Mouse (Mus musculus): ENCODE results near the gene Ak8. TPM values are rescaled to one million over a fixed set of nuclear protein-coding genes. Genes with fewer than 3 reads are reported as not detected.

The Ak8 gene
- 0.41 and 0.58 TPM in 2 replicates for polyA plus RNA-seq (2016; fragmentation: Nextera tagmentation; extraction: Ambion mirVana)

- Histone ChIP-seq H3K27ac (peak within 1 kb of the TSS; percentile 76), H3K36me3 (no peaks in the 10 kb centered on the region), H3K9me3 (replicated peaks) (no peaks in the 10 kb centered on the region), H3K27me3 (ENCODE audit: low read depth, poor library complexity, severe bottlenecking) (peaks cover 21% of the 10 kb centered on the region; the same call in 1 of the 2 replicates), H3K4me3 (peak within 1 kb of the TSS; percentile 58), H3K4me1 (peaks cover 40% of the 10 kb centered on the region)
- DNase-seq (ENCODE audit: low spot score): peak; percentile 92
- WGBS: 1% methylated on average over 53 of the region's 53 CpGs
Observed at GRCm38 (mm10) chr2:28699361-28700335, at the start of gene Ak8, which contains the start of gene Spaca9. TSS of gene Ak8 (plus strand) at chr2:28700164. TSS of gene Spaca9 (minus strand) at chr2:28699727.

- Histone ChIP-seq H3K9me3 (replicated peaks) (no peaks in the 10 kb centered on the region), H3K27ac (no peak overlapping the region), H3K36me3 (peaks cover 14% of the 10 kb centered on the region), H3K27me3 (ENCODE audit: low read depth, poor library complexity, severe bottlenecking) (no peaks in the 10 kb centered on the region), H3K4me3 (no peak overlapping the region), H3K4me1 (no peaks in the 10 kb centered on the region)
- no peak for DNase-seq (ENCODE audit: low spot score)
Observed at GRCm38 (mm10) chr2:28650526-28650925, 49.4 kb upstream of the Ak8 start.

DNA sequence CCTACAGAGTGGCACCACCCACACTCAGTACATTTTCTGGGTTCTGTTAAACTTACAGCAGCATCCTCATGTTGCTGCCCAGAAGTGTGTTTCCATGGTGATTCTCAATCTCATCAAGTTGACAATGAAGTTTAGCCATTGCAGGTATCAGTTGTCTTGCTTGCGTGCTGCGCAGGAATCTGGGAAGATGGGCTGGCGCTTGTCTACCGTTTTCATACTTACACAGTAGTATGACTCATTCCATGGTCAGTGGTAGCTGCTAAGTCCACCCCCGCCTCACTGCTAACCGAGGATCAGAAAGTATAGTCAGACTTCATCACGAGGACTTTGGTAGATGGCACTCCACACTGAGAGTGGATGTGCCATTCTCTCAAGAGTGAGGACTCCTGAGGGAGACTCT, 46.6 kb upstream of the Ak8 start:
- Histone ChIP-seq H3K27me3 (ENCODE audit: low read depth, poor library complexity, severe bottlenecking) (no peaks in the 10 kb centered on the region), H3K36me3 (peaks cover 32% of the 10 kb centered on the region), H3K27ac (no peak overlapping the region), H3K4me3 (no peak overlapping the region), H3K4me1 (no peaks in the 10 kb centered on the region), H3K9me3 (replicated peaks) (no peaks in the 10 kb centered on the region)
- 95% methylated on average over 7 of the region's 7 CpGs for WGBS
- DNase-seq (ENCODE audit: low spot score): no peak

DNA sequence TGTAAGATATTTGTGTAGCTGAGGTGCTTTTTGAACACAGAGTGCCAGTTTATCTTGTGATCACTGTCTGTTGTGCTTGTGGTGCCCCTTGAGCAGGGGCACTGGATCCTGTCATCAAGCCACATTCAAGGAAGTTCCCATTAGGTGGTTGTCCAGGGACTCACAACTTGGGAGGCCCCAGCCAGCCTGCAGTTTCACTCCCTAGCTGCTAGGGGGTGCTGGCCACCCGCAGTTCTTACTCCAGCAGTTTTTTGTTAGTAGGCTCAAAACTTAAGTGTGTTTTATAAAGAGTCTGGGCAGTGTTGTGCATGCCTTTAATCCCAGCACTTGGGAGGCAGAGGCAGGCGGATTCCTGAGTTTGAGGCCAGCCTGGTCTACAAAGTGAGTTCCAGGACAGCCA, 45.7 kb upstream of the Ak8 start:
- no peak overlapping the region for H3K4me3 ChIP-seq
- no peaks in the 10 kb centered on the region for H3K4me1 ChIP-seq
- no peaks in the 10 kb centered on the region for H3K9me3 ChIP-seq (replicated peaks)
- H3K27ac ChIP-seq: no peak overlapping the region
- WGBS: 65% methylated on average over 2 of the region's 2 CpGs
- no peaks in the 10 kb centered on the region for H3K27me3 ChIP-seq (ENCODE audit: low read depth, poor library complexity, severe bottlenecking)
- peaks cover 41% of the 10 kb centered on the region for H3K36me3 ChIP-seq
- peak; percentile 41 for DNase-seq (ENCODE audit: low spot score)

DNA sequence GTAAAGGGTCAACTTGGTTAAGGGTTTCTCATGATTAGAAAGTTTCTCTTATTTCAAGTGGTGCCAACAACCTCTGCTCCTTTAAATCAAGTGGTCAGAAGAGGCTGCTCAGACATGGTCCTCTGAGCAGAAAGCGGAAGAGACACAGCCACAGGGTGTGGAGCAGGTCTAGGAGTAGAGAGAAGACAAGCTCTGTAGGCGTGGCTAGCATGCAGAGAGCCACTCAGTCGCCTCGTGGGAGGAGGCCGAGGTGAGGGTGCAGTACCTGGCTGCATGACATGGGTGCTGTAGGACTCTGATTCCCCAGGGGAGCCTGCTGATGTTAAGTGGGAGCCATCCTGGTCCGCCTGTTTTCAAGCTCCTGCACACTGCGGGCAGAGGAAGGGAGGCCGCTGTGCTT, 43.7 kb upstream of the Ak8 start:
- Histone ChIP-seq H3K9me3 (replicated peaks) (no peaks in the 10 kb centered on the region), H3K27me3 (ENCODE audit: low read depth, poor library complexity, severe bottlenecking) (no peaks in the 10 kb centered on the region), H3K27ac (no peak overlapping the region), H3K36me3 (peaks cover 61% of the 10 kb centered on the region), H3K4me1 (no peaks in the 10 kb centered on the region), H3K4me3 (no peak overlapping the region)
- no peak for DNase-seq (ENCODE audit: low spot score)
- WGBS: 78% methylated on average over 8 of the region's 8 CpGs

- Histone ChIP-seq H3K27ac (no peak overlapping the region), H3K4me1 (peaks cover 11% of the 10 kb centered on the region; the same call in 1 of the 2 replicates), H3K9me3 (replicated peaks) (no peaks in the 10 kb centered on the region), H3K27me3 (ENCODE audit: low read depth, poor library complexity, severe bottlenecking) (no peaks in the 10 kb centered on the region), H3K4me3 (no peak overlapping the region), H3K36me3 (peaks cover 98% of the 10 kb centered on the region)
- 90% methylated on average over 3 of the region's 3 CpGs for WGBS
- DNase-seq (ENCODE audit: low spot score): no peak
Observed at GRCm38 (mm10) chr2:28662891-28663290, 37.1 kb upstream of the Ak8 start.

DNA sequence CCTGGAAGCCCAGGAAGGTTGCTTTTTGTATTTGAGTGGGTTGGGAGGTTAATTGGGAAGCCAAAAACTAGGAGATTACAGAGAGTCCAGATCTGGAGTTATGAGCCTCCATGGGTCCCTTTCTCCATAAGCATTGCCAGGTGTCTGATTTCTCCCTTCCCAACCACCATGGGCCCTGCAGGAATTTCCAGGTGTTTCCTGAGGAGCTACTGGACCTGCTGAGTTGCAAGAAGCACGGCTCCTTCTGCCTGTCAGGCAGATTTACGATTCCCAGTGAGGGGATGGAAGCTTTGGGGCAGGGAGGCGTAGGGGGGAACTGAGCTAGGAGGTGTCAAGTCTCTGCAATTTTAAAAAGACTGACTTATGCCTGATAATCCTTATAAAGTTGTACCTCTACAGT, 34.1 kb upstream of the Ak8 start:
- Histone ChIP-seq H3K4me1 (peaks cover 11% of the 10 kb centered on the region; the same call in 1 of the 2 replicates), H3K36me3 (peaks cover 97% of the 10 kb centered on the region)
- 51% methylated on average over 3 of the region's 3 CpGs for WGBS

DNA sequence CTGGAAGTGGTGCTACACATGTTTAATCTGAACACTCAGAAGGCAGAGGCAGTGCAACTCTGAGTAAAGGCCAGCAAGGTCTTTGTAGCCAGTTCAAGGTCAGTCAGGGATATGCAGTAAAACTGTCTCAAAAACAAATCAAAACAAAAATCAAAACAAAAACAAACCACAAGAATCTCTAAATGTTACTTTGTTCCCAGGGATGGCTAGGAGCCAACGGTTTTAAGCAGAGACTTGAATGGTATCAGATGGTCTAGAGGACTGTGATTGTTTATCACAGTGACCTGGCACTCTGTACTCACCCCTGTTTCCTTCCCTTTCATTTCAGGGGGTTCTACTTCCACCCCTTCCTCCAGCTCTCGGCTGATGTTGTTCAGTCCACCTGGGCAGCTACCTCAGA, 28.5 kb upstream of the Ak8 start:
- H3K36me3 ChIP-seq: peaks cover 97% of the 10 kb centered on the region
- WGBS: 89% methylated on average over 2 of the region's 2 CpGs

More for the DNA sequence above, 34.1 kb upstream of the Ak8 start:
- no peaks in the 10 kb centered on the region for H3K27me3 ChIP-seq (ENCODE audit: low read depth, poor library complexity, severe bottlenecking)
- no peak overlapping the region for H3K27ac ChIP-seq
- H3K4me3 ChIP-seq: no peak overlapping the region
- no peaks in the 10 kb centered on the region for H3K9me3 ChIP-seq (replicated peaks)
- DNase-seq (ENCODE audit: low spot score): peak; percentile 39

GRCm38 (mm10) chr2:28676005-28676404, 24.0 kb upstream of the Ak8 start:
- no peaks in the 10 kb centered on the region for H3K9me3 ChIP-seq (replicated peaks)
- H3K4me1 ChIP-seq: no peaks in the 10 kb centered on the region
- no peak overlapping the region for H3K27ac ChIP-seq
- WGBS: 95% methylated on average over 8 of the region's 8 CpGs
- no peaks in the 10 kb centered on the region for H3K27me3 ChIP-seq (ENCODE audit: low read depth, poor library complexity, severe bottlenecking)
- no peak for DNase-seq (ENCODE audit: low spot score)
- no peak overlapping the region for H3K4me3 ChIP-seq
- H3K36me3 ChIP-seq: peaks cover 97% of the 10 kb centered on the region

More for the DNA sequence above, 28.5 kb upstream of the Ak8 start:
- no peak for DNase-seq (ENCODE audit: low spot score)
- Histone ChIP-seq H3K27me3 (ENCODE audit: low read depth, poor library complexity, severe bottlenecking) (no peaks in the 10 kb centered on the region), H3K4me3 (no peak overlapping the region), H3K4me1 (peaks cover under 1% of the 10 kb centered on the region; the same call in 1 of the 2 replicates), H3K27ac (no peak overlapping the region), H3K9me3 (replicated peaks) (no peaks in the 10 kb centered on the region)

DNA sequence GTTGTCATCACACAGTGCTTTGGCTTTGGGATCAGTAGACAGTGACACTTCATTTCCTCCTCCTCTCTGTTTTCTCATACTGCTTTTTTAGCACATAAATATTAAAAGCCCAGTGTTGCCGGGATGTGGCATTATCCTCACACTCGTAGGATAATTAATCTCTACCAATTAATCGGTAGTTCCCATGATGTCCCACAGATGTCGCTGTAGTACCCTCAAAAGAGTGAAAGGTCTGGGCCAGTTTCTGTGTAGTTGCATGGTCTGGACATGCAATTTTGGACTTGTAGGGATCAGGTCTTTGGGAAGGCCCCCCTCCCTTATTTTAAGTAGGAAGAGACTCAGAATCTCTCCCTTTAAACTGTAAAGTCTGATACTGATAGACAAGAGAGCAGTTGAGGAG, 19.3 kb upstream of the Ak8 start:
- 53% methylated on average over 4 of the region's 4 CpGs for WGBS
- Histone ChIP-seq H3K4me3 (no peak overlapping the region), H3K9me3 (replicated peaks) (no peaks in the 10 kb centered on the region), H3K36me3 (peaks cover 100% of the 10 kb centered on the region), H3K27ac (no peak overlapping the region), H3K4me1 (no peaks in the 10 kb centered on the region), H3K27me3 (ENCODE audit: low read depth, poor library complexity, severe bottlenecking) (no peaks in the 10 kb centered on the region)
- no peak for DNase-seq (ENCODE audit: low spot score)

DNA sequence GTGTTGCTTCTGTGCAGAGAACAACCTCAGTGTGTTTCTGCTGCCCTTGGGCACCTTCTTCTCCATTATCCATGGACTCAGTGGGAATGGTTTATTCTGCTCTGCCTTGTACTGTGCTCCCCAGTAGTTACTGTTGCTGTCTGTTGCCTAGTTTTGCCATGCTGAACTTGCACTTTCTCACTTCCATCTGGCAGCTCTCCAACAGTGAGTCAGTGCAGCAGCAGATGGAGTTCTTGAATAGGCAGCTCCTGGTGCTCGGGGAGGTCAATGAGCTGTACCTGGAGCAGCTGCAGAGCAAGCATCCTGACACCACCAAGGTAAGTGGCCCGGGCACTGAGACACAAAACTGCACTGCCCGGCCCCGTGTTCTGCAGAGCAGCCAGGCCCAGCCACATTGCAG, 18.2 kb upstream of the Ak8 start:
- 90% methylated on average over 4 of the region's 4 CpGs for WGBS
- no peaks in the 10 kb centered on the region for H3K4me1 ChIP-seq
- peaks cover 100% of the 10 kb centered on the region for H3K36me3 ChIP-seq

DNA sequence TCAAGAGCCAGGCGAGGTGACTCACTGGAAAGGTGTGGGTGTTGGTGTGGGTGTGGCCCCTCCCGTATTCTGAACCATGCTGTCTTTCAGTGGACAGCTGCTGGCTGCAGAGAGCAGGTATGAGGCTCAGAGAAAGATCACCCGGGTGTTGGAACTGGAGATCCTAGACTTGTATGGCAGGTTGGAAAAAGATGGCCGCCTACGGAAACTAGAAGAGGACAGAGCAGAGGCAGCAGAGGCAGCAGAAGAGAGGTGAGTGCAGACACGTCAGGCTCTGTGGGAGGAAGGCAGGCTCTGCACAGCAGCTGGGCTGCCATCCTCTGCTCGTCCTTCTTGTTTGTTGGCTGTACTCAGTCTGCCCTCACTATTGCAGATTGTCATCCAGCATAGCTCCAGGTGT, 14.1 kb upstream of the Ak8 start:
- Histone ChIP-seq H3K27ac (no peak overlapping the region), H3K27me3 (ENCODE audit: low read depth, poor library complexity, severe bottlenecking) (no peaks in the 10 kb centered on the region), H3K4me3 (no peak overlapping the region), H3K4me1 (no peaks in the 10 kb centered on the region), H3K9me3 (replicated peaks) (no peaks in the 10 kb centered on the region), H3K36me3 (peaks cover 79% of the 10 kb centered on the region)
- 90% methylated on average over 7 of the region's 7 CpGs for WGBS
- DNase-seq (ENCODE audit: low spot score): no peak

More for the DNA sequence above, 18.2 kb upstream of the Ak8 start:
- no peaks in the 10 kb centered on the region for H3K9me3 ChIP-seq (replicated peaks)
- no peaks in the 10 kb centered on the region for H3K27me3 ChIP-seq (ENCODE audit: low read depth, poor library complexity, severe bottlenecking)
- DNase-seq (ENCODE audit: low spot score): no peak
- H3K4me3 ChIP-seq: no peak overlapping the region
- no peak overlapping the region for H3K27ac ChIP-seq

GRCm38 (mm10) chr2:28688431-28688830, 11.5 kb upstream of the Ak8 start:
- Histone ChIP-seq H3K36me3 (peaks cover 54% of the 10 kb centered on the region), H3K27ac (no peak overlapping the region), H3K27me3 (ENCODE audit: low read depth, poor library complexity, severe bottlenecking) (no peaks in the 10 kb centered on the region), H3K4me3 (no peak overlapping the region), H3K4me1 (no peaks in the 10 kb centered on the region), H3K9me3 (replicated peaks) (no peaks in the 10 kb centered on the region)
- WGBS: 41% methylated on average over 3 of the region's 3 CpGs
- DNase-seq (ENCODE audit: low spot score): no peak

Measured in limb, embryonic 10.5 days (tissue).